Mouse (Mus musculus) myocyte (in vitro differentiated cells): Measurements from ENCODE around the gene Gm45713.

ENCODE experiments used
- CEBPB ChIP-seq: IDR thresholded peaks from 2 replicates; pipeline ENCODE4 v1.6.1; 2011; ENCODE audit warnings: mild to moderate bottlenecking, moderate library complexity; ENCODE audit not compliant: poor library complexity, insufficient read depth, severe bottlenecking
- E2F4 ChIP-seq: IDR thresholded peaks from one replicate; pipeline ENCODE4 v1.6.1; 2011; ENCODE audit warnings: mild to moderate bottlenecking, control low read depth, moderate library complexity; ENCODE audit not compliant: insufficient read depth
- MAX ChIP-seq: IDR thresholded peaks from one replicate; pipeline ENCODE4 v1.6.1; 2011; ENCODE audit warnings: low read depth, mild to moderate bottlenecking, control low read depth
- MYOD1 ChIP-seq, 3 experiments: IDR thresholded peaks; one replicate each; pipeline ENCODE4 v1.6.1; 2011; ENCODE audit warnings: control low read depth in 2 of 3, low read depth in 2 of 3, mild to moderate bottlenecking in 2 of 3, moderate library complexity in 1 of 3; ENCODE audit not compliant: insufficient read length in 2 of 3, control insufficient read depth in 1 of 3
- MYOG ChIP-seq, 3 experiments: IDR thresholded peaks; one replicate each; pipeline ENCODE4 v1.6.1; 2011; ENCODE audit warnings: control low read depth in 2 of 3, low read depth in 2 of 3, mild to moderate bottlenecking in 2 of 3; ENCODE audit not compliant: insufficient read length in 2 of 3, control insufficient read depth in 1 of 3, insufficient read depth in 1 of 3
- POLR2A ChIP-seq: IDR thresholded peaks from one replicate; pipeline ENCODE4 v1.6.1; 2011; ENCODE audit warnings: low read depth, mild to moderate bottlenecking, control low read depth, moderate library complexity; ENCODE audit not compliant: insufficient read length
- POLR2AphosphoS2 ChIP-seq: IDR thresholded peaks from one replicate; pipeline ENCODE4 v1.6.1; 2011; ENCODE audit warnings: low read depth, control low read depth; ENCODE audit not compliant: insufficient read length
- REST ChIP-seq: IDR thresholded peaks from one replicate; pipeline ENCODE4 v1.6.1; 2011; ENCODE audit warnings: mild to moderate bottlenecking, control low read depth, moderate library complexity; ENCODE audit not compliant: insufficient read depth, insufficient read length
- SRF ChIP-seq: IDR thresholded peaks from one replicate; pipeline ENCODE4 v1.6.1; 2011; ENCODE audit warnings: low read depth; ENCODE audit not compliant: control insufficient read depth, insufficient read length
- TCF12 ChIP-seq: IDR thresholded peaks from one replicate; pipeline ENCODE4 v1.6.1; 2011; ENCODE audit warnings: mild to moderate bottlenecking, control low read depth; ENCODE audit not compliant: poor library complexity, insufficient read depth, severe bottlenecking
- TCF3 ChIP-seq: IDR thresholded peaks from one replicate; pipeline ENCODE4 v1.6.1; 2011; ENCODE audit warnings: low read depth, control low read depth; ENCODE audit not compliant: insufficient read length
- USF1 ChIP-seq: IDR thresholded peaks from one replicate; pipeline ENCODE4 v1.6.1; 2011; ENCODE audit warnings: low read depth, mild to moderate bottlenecking, control low read depth, moderate library complexity

GRCm38 (mm10) chr7:45182606-45183005 is 46.6 kb upstream of the Gm45713 start:
- TF ChIP-seq POLR2A (no peak), MYOG (IDR thresholded peaks at IDR 0.05; ENCODE audit: control insufficient read depth in 1 of 3, insufficient read depth in 1 of 3, insufficient read length in 2 of 3, low read depth in 2 of 3) (no peak), TCF12 (no peak), MYOD1 (IDR thresholded peaks at IDR 0.05; ENCODE audit: control insufficient read depth in 1 of 3, insufficient read length in 2 of 3, low read depth in 2 of 3) (no peak), USF1 (no peak), REST (no peak), MAX (no peak), SRF (no peak), CEBPB (no peak), POLR2AphosphoS2 (no peak), TCF3 (no peak), E2F4 (no peak)
